Mouse (Mus musculus) heart, postnatal 36 days (tissue): ENCODE measurements around the gene Myl12a. TPM values are rescaled to one million over a fixed set of nuclear protein-coding genes. Genes with fewer than 3 reads are reported as not detected.
"Not testable (repeated sequence)": the region's sequence is repeated elsewhere in the genome, so short reads cannot be mapped to it uniquely, and the experiment has no call there.

ENCODE experiments used
- DNase-seq, 2 experiments: peaks; one replicate each; pipeline ENCODE4 v3.0.0; 2021 to 2022
- intact Hi-C: fragments of 180-260 bp; cut with DNase I; formaldehyde crosslinking; loops from one replicate; pipeline ENCODE4 v1.15.1; 2025
- total RNA-seq, 2 experiments: library from RNA; stranded (reverse); gene quantifications; 2 replicates each; pipeline ENCODE4 v1.2.3; 2021

The Myl12a gene
- total RNA-seq, 2 experiments from 2014 or later, result 1,077 to 1,160 TPM

DNA sequence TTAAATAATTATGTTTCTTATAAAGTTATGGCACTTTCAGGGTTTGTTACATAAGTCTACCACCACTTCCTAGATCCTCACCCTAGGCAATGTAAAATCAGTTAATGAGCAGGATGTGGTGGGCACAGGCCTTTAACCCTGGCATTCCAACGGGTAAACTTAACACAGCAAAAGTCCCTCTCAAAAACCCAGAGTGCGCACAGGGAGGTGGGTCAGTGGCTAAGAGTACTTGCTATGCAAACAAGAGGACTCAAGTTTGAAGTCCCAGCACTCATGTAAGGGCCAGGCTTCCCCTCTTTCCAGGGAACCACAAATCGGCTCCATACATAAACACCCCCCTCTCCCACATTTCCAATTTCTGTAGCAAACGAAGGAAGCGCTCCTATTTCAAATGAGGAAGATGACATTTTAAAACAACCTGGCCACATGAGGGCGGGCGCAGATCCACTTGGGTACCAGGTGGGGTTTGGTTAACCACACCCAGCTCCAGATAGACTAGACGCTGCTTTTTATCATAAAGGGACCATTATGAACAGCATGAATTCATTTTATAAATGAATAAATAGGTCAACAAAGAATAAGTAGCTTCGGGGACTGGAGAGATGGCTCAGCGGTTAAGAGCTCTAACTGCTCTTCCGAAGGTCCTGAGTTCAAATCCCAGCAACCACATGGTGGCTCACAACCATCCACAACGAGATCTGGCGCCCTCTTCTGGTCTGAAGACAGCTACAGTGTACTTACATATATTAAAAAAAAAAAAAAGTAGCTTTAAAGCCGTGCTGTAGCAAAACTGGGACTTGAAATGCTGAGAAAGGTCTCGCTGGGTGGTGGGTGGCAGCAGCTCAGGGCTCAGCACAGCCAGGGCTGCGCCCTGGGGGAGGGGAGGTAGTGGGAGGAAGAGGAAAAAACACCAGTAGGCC lies 10.7 kb downstream of the Myl12a start:
- DNase-seq, result no peak
- intact Hi-C loops, result no loop called here

- peak; percentile 88 to 92 for DNase-seq
- intact Hi-C loops, result no loop called here
These were observed 12.0 kb downstream of the Myl12a start for GRCm38 (mm10) chr17:70990403-70991303.

DNA sequence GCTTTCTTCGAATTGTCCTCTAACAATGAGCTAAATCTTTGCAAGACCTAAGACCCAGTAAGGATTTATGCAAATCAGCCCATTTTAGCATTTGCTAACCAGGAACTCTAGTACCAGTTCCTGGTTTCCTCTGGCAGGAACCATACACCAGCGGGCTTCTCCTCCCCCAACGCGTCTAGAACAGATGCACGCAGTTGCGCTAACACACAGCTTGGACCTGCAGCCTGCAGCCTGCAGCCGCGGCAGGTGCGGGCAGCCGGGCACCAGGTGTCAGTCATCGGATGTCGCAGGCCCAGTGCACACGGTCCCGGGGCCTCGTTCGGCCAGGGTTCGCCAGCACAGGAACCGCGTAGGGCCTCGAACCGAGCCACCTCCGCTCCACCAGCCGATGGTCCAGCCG lies 12.7 kb downstream of the Myl12a start:
- intact Hi-C loops, result loop anchor here (5.0 kb wide), 1 partner anchor 207 kb away; no protein-coding TSS in a partner anchor
- no peak for DNase-seq

- DNase-seq, result no peak
- intact Hi-C loops, result loop anchor here (5.0 kb wide), 1 partner anchor 208 kb away; no protein-coding TSS in a partner anchor
These were observed 13.2 kb downstream of the Myl12a start for GRCm38 (mm10) chr17:70989430-70989829.

DNA sequence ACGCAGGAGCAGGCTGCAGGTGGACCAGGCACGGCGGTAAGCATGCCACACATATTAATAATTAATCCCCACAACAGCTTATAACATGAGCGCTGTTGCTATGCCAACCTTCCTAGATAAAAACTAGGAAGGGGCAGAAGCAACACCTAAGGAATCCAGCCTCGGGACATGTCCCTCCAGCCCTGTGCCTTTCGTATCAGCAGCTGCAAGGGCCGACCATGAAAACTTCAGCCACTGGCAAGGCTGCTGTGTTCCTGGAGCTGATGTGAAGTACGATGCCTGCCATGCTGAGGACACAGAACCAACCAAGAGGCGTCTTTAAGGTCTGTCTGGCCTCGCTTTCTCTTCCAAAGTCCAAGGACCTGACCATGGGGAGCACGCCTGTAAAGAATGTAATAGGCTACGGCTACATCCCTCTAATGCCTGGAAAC lies 14.3 kb downstream of the Myl12a start:
- intact Hi-C loops, result loop anchor here (5.0 kb wide), 1 partner anchor 209 kb away; no protein-coding TSS in a partner anchor

DNA sequence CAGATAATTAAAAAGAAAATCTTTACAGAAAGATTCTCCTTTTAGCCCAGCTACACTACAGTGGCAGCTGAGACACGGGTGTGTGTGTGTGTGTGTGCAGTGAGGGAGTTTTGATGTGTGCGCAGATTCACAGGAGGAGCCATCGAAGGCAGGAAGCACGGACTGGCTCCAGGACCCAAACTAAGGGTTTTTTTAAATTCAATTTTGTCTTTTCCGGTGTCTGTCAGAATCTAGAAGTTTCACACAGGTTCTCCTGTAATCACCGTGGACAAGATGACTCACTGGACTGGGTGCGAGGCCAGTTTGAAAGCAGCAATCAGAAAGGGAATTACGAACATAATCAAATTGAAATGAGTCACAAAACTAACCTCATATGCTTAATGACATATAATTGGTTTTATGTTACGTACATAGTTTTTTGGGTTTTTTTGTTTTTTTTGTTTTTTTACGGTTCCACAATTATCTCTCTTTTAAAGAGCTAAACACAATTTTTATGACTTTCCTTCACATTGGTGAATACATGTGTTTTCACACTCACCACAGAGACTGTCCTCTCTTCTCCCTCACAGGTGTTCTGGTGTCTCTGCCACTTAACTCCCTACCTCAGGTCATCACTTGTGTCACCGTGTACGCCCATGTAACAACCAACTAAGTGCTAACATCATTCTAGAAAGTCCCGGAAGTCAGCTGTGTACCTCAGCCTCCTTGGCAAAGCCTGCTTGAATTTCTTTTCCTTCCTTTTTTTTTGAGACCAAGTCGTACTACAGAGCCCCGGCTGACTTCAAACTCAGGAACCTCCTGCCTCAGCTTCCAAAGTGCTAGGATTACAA lies 15.6 kb downstream of the Myl12a start:
- intact Hi-C loops, result loop anchor here (5.0 kb wide), 1 partner anchor 210 kb away; no protein-coding TSS in a partner anchor

More for the DNA sequence above, 14.3 kb downstream of the Myl12a start:
- DNase-seq, result no peak

GRCm38 (mm10) chr17:70986355-70986740 lies 16.3 kb downstream of the Myl12a start:
- no peak for DNase-seq
- intact Hi-C loops, result loop anchor here (5.0 kb wide), 1 partner anchor 211 kb away; no protein-coding TSS in a partner anchor

More for the DNA sequence above, 15.6 kb downstream of the Myl12a start:
- no peak for DNase-seq

DNA sequence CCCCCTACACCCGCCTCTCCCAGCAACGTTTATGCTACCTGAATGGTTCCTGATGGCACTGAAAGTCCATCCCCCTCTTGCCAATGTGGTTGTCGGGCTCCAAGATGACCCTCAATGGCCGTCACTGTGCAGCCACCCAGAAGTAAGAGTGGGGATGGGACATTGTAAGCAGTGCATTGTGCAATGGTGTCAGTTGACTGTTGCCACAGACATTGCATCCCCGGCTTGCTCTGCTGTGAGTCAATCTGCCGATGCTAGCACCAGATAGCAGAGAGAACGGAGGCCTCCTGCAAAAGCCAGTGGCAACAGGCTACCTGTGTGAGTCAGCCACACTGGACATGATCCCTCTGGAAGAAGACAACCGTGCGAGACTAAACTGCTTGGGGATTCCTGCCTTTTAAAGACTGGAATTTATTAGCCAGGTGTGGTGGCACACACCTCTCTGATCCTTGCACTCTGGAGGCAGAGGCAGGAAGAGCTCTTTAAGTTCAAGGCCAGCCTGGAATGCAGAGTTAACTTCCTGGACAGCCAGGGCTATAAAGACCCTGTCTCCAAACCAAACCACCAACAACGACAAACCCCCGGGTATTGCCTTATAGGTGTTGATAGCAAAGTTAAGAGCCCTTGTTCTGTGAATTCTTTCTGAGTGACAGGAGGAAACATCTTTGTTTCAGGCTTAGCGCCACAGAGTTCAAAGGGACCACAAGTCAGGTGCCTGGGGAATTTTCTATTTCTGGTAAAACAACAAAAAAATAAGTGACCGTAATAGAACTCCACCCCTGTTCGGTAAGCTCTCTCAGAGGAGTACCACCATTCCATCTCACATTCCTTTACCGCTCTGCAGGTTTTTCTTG lies 16.9 kb downstream of the Myl12a start:
- intact Hi-C loops, result loop anchor here (5.0 kb wide), 1 partner anchor 212 kb away; no protein-coding TSS in a partner anchor
- no peak for DNase-seq

- no peak for DNase-seq
- intact Hi-C loops, result no loop called here
These were observed 23.1 kb downstream of the Myl12a start for GRCm38 (mm10) chr17:70979345-70980223.

- no peak for DNase-seq
- intact Hi-C loops, result no loop called here
These were observed 24.9 kb downstream of the Myl12a start for GRCm38 (mm10) chr17:70977799-70978198.

DNA sequence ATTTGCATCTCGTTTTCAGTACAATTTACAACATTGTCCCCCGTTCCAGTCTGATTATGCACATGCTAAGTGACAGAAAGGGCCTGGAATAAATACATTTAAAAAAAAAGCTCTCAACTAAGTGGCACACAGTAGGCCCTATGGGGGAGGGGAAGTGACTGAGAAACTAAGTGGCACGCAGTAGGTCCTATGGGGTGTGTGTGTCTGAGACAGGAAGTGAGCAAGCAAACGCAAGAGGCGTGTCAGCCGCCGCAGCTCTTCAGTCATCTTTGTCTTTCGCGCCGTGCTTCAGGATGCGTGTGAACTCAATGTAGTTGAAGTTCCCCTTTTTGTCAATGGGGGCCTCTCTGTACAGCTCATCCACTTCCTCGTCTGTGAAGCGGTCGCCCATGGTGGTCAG lies 28.6 kb downstream of the Myl12a start:
- intact Hi-C loops, DNase-seq: not testable (repeated sequence)

DNA sequence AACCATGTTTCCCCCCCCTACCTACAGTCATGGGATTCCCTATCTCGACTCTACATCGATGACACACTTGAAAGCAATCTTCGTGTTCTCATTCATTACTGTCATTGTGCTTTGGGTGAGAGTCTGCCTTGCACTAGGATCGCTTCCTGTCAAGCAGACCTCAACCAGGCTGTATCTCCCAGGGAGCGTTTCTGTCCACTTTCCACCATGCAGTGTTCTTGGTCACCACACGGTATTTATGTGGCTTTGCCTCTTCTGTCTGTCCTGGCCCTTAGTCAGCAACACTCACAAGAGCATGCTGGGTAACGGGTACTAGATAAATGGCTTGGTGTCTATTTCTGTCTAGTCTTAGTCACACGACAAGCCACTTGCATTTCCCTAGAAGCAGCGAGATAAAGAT lies 29.3 kb downstream of the Myl12a start:
- DNase-seq, result no peak
- intact Hi-C loops, result no loop called here

DNA sequence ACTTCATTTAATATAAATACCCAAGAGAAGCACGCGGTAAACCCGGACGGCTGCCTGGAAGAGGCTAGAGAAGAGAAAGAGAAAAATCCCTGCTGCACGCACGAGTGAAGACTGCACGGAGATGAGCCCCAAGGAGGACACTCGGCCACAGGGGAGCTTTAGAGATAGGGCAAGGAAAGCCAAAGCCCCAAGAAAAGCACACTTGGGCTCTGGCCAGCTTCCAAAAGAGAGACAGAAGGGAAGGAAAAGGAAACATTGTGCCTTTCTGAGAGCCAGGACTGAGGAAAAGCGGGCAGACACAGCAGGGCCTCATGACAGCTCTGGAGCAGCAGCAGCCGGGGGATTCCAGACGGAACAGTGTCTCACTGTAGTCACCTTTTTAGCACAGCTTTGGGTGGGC lies 31.5 kb downstream of the Myl12a start:
- intact Hi-C loops, result no loop called here
- no peak for DNase-seq

DNA sequence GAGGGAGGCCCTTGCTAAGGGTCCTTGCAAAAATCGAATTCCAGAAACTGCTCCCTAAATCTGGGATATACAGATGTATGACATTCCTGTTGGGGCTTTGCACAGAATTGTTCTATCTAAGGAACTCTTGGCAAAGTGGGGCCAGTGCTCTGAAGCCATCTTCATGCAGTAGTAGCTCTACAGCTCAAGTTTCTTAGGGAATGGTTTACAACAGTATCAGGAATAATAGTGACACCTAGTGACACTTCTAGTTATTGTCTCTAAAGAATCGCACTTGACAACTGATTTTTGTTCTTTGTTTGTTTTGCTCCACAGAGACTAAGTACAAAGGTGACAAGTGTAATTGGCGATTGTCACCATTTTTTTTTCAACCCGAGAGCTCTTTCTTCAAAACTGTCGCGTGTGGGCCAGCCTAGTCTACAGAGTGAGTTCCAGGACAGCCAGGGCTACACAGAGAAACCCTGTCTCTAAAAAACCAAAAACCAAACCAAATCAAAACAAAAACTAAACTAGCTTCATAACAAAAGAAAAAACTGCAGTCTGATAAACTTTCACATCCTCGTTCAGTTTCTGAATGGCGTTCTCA lies 34.0 kb downstream of the Myl12a start:
- no peak for DNase-seq
- intact Hi-C loops, result loop anchor here (1.0 to 5.0 kb wide), 6 partner anchors 121 to 441 kb away; no protein-coding TSS in a partner anchor

GRCm38 (mm10) chr17:70967646-70968045 lies 35.0 kb downstream of the Myl12a start:
- intact Hi-C loops, result loop anchor here (1.0 to 5.0 kb wide), 6 partner anchors 120 to 440 kb away; no protein-coding TSS in a partner anchor
- DNase-seq, result no peak

- DNase-seq, result no peak
- intact Hi-C loops, result loop anchor here (5.0 kb wide), 3 partner anchors 230 to 440 kb away; no protein-coding TSS in a partner anchor
These were observed 35.5 kb downstream of the Myl12a start for GRCm38 (mm10) chr17:70967191-70967590.

DNA sequence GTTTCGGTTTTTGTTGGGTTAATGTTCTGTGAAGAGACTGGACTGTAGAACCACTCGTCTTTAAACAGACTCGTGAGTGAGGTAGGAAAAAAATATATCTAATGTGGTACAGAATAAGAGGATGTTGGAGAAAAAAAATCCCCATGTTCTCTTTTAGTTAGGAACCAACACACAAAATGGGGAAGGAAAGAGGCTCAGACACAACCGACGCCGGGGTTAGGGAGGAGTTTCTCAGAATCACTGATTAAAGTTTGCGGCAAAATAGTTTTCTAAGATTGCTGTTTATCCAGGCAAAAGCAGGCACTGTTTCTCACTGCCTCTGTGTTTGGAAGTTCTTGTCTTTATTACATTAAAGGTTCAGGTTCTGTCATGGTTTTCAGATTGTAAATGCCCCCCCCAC lies 36.6 kb downstream of the Myl12a start:
- intact Hi-C loops, result loop anchor here (5.0 kb wide), 3 partner anchors 229 to 439 kb away; no protein-coding TSS in a partner anchor
- no peak for DNase-seq
